Mouse (Mus musculus) MEL (cell line): Measurements from ENCODE around the gene Mmp15.

Experiments
- CHD2 ChIP-seq: IDR thresholded peaks from 2 replicates; pipeline ENCODE4 v1.6.1; 2011; ENCODE audit warnings: low read length, improper control_type of control experiment
- CTCF ChIP-seq, 3 experiments: IDR thresholded peaks in 2 of 3; conservative IDR thresholded peaks in 1 of 3; 2 replicates each; pipeline ENCODE4 v1.5.1; 2011 to 2012; ENCODE audit warnings: low read length in 3 of 3, low read depth in 2 of 3, mild to moderate bottlenecking in 2 of 3, improper control_type of control experiment in 1 of 3, inconsistent platforms in 1 of 3, mixed read lengths in 1 of 3, moderate library complexity in 1 of 3; ENCODE audit not compliant: control insufficient read depth in 1 of 3, insufficient read depth in 1 of 3, poor library complexity in 1 of 3, severe bottlenecking in 1 of 3
- GABPA ChIP-seq: IDR thresholded peaks from 2 replicates; pipeline ENCODE4 v1.6.1; 2012; ENCODE audit warnings: low read depth, mild to moderate bottlenecking, inconsistent platforms, low read length, improper control_type of control experiment, moderate library complexity
- GATA1 ChIP-seq: IDR thresholded peaks from 2 replicates; pipeline ENCODE4 v1.6.1; 2011; ENCODE audit warnings: low read depth, low read length, improper control_type of control experiment
- HCFC1 ChIP-seq: IDR thresholded peaks from 2 replicates; pipeline ENCODE4 v1.6.1; 2012; ENCODE audit warnings: low read depth, mild to moderate bottlenecking, inconsistent platforms, low read length, improper control_type of control experiment, moderate library complexity
- MEF2A ChIP-seq: IDR thresholded peaks from 2 replicates; pipeline ENCODE4 v1.6.1; 2014; ENCODE audit warnings: low read depth, mild to moderate bottlenecking, inconsistent platforms, low read length, improper control_type of control experiment; ENCODE audit not compliant: poor library complexity, insufficient replicate concordance, severe bottlenecking; ENCODE audit errors: extremely low read depth
- MYB ChIP-seq: IDR thresholded peaks from 2 replicates; pipeline ENCODE4 v1.6.1; 2011; ENCODE audit warnings: mild to moderate bottlenecking, low read depth, low read length, improper control_type of control experiment
- POLR2A ChIP-seq, 2 experiments: IDR thresholded peaks; 2 replicates each; pipeline ENCODE4 v1.6.1; 2011 to 2012; ENCODE audit warnings: low read length in 2 of 2, mild to moderate bottlenecking in 2 of 2, control low read depth in 1 of 2, improper control_type of control experiment in 1 of 2, low read depth in 1 of 2, moderate library complexity in 1 of 2; ENCODE audit not compliant: control insufficient read depth in 1 of 2, insufficient read depth in 1 of 2, poor library complexity in 1 of 2
- SMC3 ChIP-seq: IDR thresholded peaks from 2 replicates; pipeline ENCODE4 v1.6.1; 2011; ENCODE audit warnings: low read depth, low read length, improper control_type of control experiment
- TBP ChIP-seq: IDR thresholded peaks from 2 replicates; pipeline ENCODE4 v1.8.0; 2011; ENCODE audit warnings: low read depth, low read length, improper control_type of control experiment
- ZKSCAN1 ChIP-seq: IDR thresholded peaks from 2 replicates; pipeline ENCODE4 v1.6.1; 2012; ENCODE audit warnings: low read depth, mild to moderate bottlenecking, inconsistent platforms, low read length, improper control_type of control experiment, moderate library complexity

GRCm38 (mm10) chr8:95327866-95328465 lies 24.1 kb upstream of the Mmp15 start:
- TF ChIP-seq ZKSCAN1 (no peak), HCFC1 (no peak), GATA1 (no peak), CHD2 (no peak), CTCF (IDR thresholded peaks at IDR 0.05 in 2 of 3, conservative IDR thresholded peaks at IDR 0.05 in 1 of 3; ENCODE audit: control insufficient read depth in 1 of 3, insufficient read depth in 1 of 3, low read depth in 2 of 3, low read length in 3 of 3, poor library complexity in 1 of 3, severe bottlenecking in 1 of 3) (no peak), SMC3 (no peak), POLR2A (IDR thresholded peaks at IDR 0.05; ENCODE audit: control insufficient read depth in 1 of 2, insufficient read depth in 1 of 2, low read depth in 1 of 2, low read length in 2 of 2, poor library complexity in 1 of 2) (no peak), GABPA (no peak), TBP (no peak), MYB (no peak), MEF2A (no peak)
